Mouse (Mus musculus): ENCODE results near the gene Pi4k2a. TPM values are rescaled to one million over a fixed set of nuclear protein-coding genes. Genes with fewer than 3 reads are reported as not detected.

Gene Pi4k2a
- polyA plus RNA-seq, 1 experiment from 2014 or later, result 27.8 TPM

DNA sequence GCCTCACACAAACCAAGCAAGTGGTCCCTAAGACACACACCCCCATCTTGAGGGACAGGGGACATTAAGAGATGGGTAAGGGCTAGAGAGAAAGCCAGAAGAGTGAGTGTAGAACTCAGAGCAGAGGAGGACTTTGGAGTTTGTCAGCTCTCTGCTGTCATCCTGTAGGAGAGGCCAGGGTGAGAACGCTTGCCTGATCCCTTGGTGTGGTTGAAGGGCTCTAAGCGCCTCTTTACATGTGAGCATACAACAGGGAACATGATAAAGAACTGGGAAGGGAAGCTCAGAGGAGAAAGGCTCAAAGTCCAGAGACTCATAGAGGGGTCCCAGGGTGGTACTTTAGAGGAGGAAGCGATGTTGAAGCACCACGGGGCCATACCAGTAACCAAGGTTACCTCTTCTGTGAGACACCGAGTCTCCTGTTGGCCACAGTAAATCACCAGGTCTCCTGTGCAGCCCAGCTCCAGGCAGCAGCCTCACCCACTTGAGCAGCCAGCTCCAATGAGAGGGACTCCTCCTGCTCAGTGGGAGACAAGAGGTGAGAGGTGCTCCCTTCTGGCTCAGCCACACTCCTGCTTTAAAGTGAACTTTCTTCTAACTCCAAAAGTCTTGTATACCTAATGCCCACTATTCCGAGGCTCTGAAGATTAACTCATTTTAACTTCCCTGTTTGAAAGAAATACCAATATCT is 33.4 kb upstream of the Pi4k2a start:
- Histone ChIP-seq H3K4me3 (ENCODE audit: low read depth, low read length) (no peak overlapping the region), H3K27ac (ENCODE audit: low read length) (no peak overlapping the region), H3K36me3 (ENCODE audit: control insufficient read depth, insufficient read depth, low read length) (no peaks in the 10 kb centered on the region), H3K4me2 (ENCODE audit: low read length) (no peak overlapping the region), H3K4me1 (ENCODE audit: control insufficient read depth, insufficient read depth, low read length) (no peaks in the 10 kb centered on the region), H3K9me3 (replicated peaks; ENCODE audit: control insufficient read depth, low read length, poor library complexity, severe bottlenecking) (no peaks in the 10 kb centered on the region), H3K9ac (ENCODE audit: low read depth, low read length) (no peak overlapping the region), H3K27me3 (ENCODE audit: control insufficient read depth, insufficient read depth, low read depth, low read length) (no peaks in the 10 kb centered on the region)
- WGBS, result 88% methylated on average over 6 of the region's 6 CpGs
- no peak for ATAC-seq

GRCm38 (mm10) chr19:42058426-42058825 is 31.8 kb upstream of the Pi4k2a start:
- Histone ChIP-seq H3K4me1 (ENCODE audit: control insufficient read depth, insufficient read depth, low read length) (no peaks in the 10 kb centered on the region), H3K9me3 (replicated peaks; ENCODE audit: control insufficient read depth, low read length, poor library complexity, severe bottlenecking) (no peaks in the 10 kb centered on the region)
- 72% methylated on average over 7 of the region's 7 CpGs for WGBS

GRCm38 (mm10) chr19:42061443-42061842 is 28.8 kb upstream of the Pi4k2a start:
- Histone ChIP-seq H3K4me3 (ENCODE audit: low read depth, low read length) (no peak overlapping the region), H3K4me1 (ENCODE audit: control insufficient read depth, insufficient read depth, low read length) (no peaks in the 10 kb centered on the region), H3K36me3 (ENCODE audit: control insufficient read depth, insufficient read depth, low read length) (no peaks in the 10 kb centered on the region), H3K9me3 (replicated peaks; ENCODE audit: control insufficient read depth, low read length, poor library complexity, severe bottlenecking) (no peaks in the 10 kb centered on the region), H3K4me2 (ENCODE audit: low read length) (no peak overlapping the region), H3K9ac (ENCODE audit: low read depth, low read length) (no peak overlapping the region), H3K27ac (ENCODE audit: low read length) (no peak overlapping the region), H3K27me3 (ENCODE audit: control insufficient read depth, insufficient read depth, low read depth, low read length) (no peaks in the 10 kb centered on the region)
- no peak for ATAC-seq
- 94% methylated on average over 7 of the region's 7 CpGs for WGBS

More at GRCm38 (mm10) chr19:42058426-42058825, 31.8 kb upstream of the Pi4k2a start:
- no peak overlapping the region for H3K4me3 ChIP-seq (ENCODE audit: low read depth, low read length)
- H3K27ac ChIP-seq (ENCODE audit: low read length), result no peak overlapping the region
- no peak for ATAC-seq
- no peak overlapping the region for H3K4me2 ChIP-seq (ENCODE audit: low read length)
- H3K9ac ChIP-seq (ENCODE audit: low read depth, low read length), result no peak overlapping the region
- H3K36me3 ChIP-seq (ENCODE audit: control insufficient read depth, insufficient read depth, low read length), result no peaks in the 10 kb centered on the region
- H3K27me3 ChIP-seq (ENCODE audit: control insufficient read depth, insufficient read depth, low read depth, low read length), result no peaks in the 10 kb centered on the region

DNA sequence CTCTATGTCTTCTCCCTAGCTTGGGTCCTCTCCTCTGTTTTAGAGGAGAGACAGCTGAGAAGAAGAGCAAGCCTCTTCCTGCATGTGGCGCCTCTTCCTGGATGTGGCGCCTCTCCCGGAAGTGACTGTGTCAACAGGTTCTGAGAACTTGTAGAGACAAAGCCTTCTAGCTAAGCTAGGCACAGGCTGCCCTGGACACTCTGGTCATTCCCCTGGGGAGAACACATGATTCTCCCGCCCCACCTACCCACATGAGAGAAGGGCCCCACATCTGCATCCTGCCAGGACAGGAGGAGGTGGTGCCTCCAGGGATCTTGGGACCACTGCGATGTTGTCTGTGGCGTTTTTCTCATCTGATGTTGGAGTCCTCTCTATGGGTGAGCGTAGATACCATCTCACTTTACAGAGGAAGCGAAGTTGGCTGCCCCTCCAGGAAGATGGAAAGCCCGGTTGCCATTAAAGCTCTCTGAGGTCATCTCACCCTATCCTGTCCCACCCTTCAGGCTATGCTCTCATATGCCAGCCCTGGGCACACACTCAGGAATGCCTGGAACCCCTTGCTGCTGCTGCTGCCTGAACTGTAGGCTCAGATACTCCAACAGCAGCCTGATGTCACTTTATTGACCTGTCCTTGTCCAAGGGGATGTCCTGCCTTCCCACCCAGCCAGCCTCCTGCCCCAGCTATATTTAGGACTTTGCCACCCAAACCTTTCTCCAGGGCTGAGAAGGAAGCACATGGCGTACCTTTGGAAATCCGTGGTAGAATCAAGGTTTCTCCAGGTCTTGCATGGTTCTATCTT is 21.6 kb upstream of the Pi4k2a start:
- no peak for ATAC-seq
- H3K4me2 ChIP-seq (ENCODE audit: low read length), result no peak overlapping the region
- no peak overlapping the region for H3K9ac ChIP-seq (ENCODE audit: low read depth, low read length)
- H3K4me1 ChIP-seq (ENCODE audit: control insufficient read depth, insufficient read depth, low read length), result no peaks in the 10 kb centered on the region
- H3K27me3 ChIP-seq (ENCODE audit: control insufficient read depth, insufficient read depth, low read depth, low read length), result no peaks in the 10 kb centered on the region
- no peaks in the 10 kb centered on the region for H3K36me3 ChIP-seq (ENCODE audit: control insufficient read depth, insufficient read depth, low read length)
- no peak overlapping the region for H3K4me3 ChIP-seq (ENCODE audit: low read depth, low read length)
- H3K27ac ChIP-seq (ENCODE audit: low read length), result no peak overlapping the region
- H3K9me3 ChIP-seq (replicated peaks; ENCODE audit: control insufficient read depth, low read length, poor library complexity, severe bottlenecking), result no peaks in the 10 kb centered on the region
- 86% methylated on average over 11 of the region's 11 CpGs for WGBS

- Histone ChIP-seq H3K27ac (ENCODE audit: low read length) (no peak overlapping the region), H3K9me3 (replicated peaks; ENCODE audit: control insufficient read depth, low read length, poor library complexity, severe bottlenecking) (no peaks in the 10 kb centered on the region), H3K36me3 (ENCODE audit: control insufficient read depth, insufficient read depth, low read length) (no peaks in the 10 kb centered on the region), H3K4me3 (ENCODE audit: low read depth, low read length) (no peak overlapping the region), H3K27me3 (ENCODE audit: control insufficient read depth, insufficient read depth, low read depth, low read length) (no peaks in the 10 kb centered on the region), H3K4me2 (ENCODE audit: low read length) (no peak overlapping the region), H3K4me1 (ENCODE audit: control insufficient read depth, insufficient read depth, low read length) (no peaks in the 10 kb centered on the region), H3K9ac (ENCODE audit: low read depth, low read length) (no peak overlapping the region)
- 55% methylated on average over 6 of the region's 6 CpGs for WGBS
- ATAC-seq, result no peak
Observed at GRCm38 (mm10) chr19:42069241-42069525, 21.1 kb upstream of the Pi4k2a start.

DNA sequence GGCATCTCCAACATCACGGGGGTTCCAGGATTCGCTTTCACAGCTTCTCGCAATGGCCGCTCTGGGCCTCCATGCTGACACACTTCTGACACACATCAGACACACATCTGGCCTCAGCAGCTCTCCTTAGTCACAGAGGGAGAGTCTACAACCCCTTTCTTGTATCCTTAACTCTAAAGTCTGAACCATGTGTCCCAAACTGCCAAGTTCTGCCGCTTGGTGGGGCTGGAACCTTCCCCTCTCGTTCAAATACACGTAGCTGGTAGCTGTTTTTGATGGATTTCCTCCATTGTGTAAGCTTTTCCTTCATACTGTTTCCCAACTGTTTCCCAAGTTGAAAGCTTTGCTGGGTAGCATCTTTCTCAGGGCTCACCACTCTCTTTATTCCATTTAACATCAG is 19.0 kb upstream of the Pi4k2a start:
- Histone ChIP-seq H3K9me3 (replicated peaks; ENCODE audit: control insufficient read depth, low read length, poor library complexity, severe bottlenecking) (no peaks in the 10 kb centered on the region), H3K9ac (ENCODE audit: low read depth, low read length) (no peak overlapping the region), H3K36me3 (ENCODE audit: control insufficient read depth, insufficient read depth, low read length) (peaks cover 17% of the 10 kb centered on the region), H3K27me3 (ENCODE audit: control insufficient read depth, insufficient read depth, low read depth, low read length) (no peaks in the 10 kb centered on the region), H3K4me3 (ENCODE audit: low read depth, low read length) (no peak overlapping the region), H3K27ac (ENCODE audit: low read length) (no peak overlapping the region), H3K4me1 (ENCODE audit: control insufficient read depth, insufficient read depth, low read length) (no peaks in the 10 kb centered on the region), H3K4me2 (ENCODE audit: low read length) (no peak overlapping the region)
- 81% methylated on average over 7 of the region's 7 CpGs for WGBS
- ATAC-seq, result no peak

- peaks cover 17% of the 10 kb centered on the region for H3K36me3 ChIP-seq (ENCODE audit: control insufficient read depth, insufficient read depth, low read length)
- WGBS, result 80% methylated on average over 15 of the region's 15 CpGs
- no peak overlapping the region for H3K4me3 ChIP-seq (ENCODE audit: low read depth, low read length)
- no peak for ATAC-seq
- no peak overlapping the region for H3K4me2 ChIP-seq (ENCODE audit: low read length)
- no peak overlapping the region for H3K27ac ChIP-seq (ENCODE audit: low read length)
- no peaks in the 10 kb centered on the region for H3K27me3 ChIP-seq (ENCODE audit: control insufficient read depth, insufficient read depth, low read depth, low read length)
- no peaks in the 10 kb centered on the region for H3K9me3 ChIP-seq (replicated peaks; ENCODE audit: control insufficient read depth, low read length, poor library complexity, severe bottlenecking)
- H3K4me1 ChIP-seq (ENCODE audit: control insufficient read depth, insufficient read depth, low read length), result no peaks in the 10 kb centered on the region
- H3K9ac ChIP-seq (ENCODE audit: low read depth, low read length), result no peak overlapping the region
Observed at GRCm38 (mm10) chr19:42071886-42072608, 18.2 kb upstream of the Pi4k2a start.

DNA sequence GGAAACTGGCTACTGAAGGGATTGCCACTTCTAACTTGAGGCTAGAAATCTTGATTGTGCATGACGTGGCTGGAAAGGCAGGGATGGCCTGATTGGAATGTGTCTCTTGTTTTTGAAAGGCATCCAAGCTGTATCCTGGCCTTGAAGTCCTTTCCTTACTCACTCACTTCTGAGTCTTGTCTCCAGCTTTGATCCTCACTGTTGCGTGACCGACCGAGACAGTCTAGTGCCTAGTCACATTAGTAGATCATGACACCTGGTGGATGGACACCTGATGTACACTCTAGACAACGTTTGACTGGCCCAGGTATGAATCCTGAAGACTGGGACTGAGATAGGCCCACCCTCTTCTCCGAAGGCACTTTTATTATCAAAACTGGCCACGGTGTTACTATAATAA is 17.5 kb upstream of the Pi4k2a start:
- H3K36me3 ChIP-seq (ENCODE audit: control insufficient read depth, insufficient read depth, low read length), result peaks cover 22% of the 10 kb centered on the region
- no peak overlapping the region for H3K4me2 ChIP-seq (ENCODE audit: low read length)
- H3K9me3 ChIP-seq (replicated peaks; ENCODE audit: control insufficient read depth, low read length, poor library complexity, severe bottlenecking), result no peaks in the 10 kb centered on the region
- no peaks in the 10 kb centered on the region for H3K27me3 ChIP-seq (ENCODE audit: control insufficient read depth, insufficient read depth, low read depth, low read length)
- no peaks in the 10 kb centered on the region for H3K4me1 ChIP-seq (ENCODE audit: control insufficient read depth, insufficient read depth, low read length)
- no peak overlapping the region for H3K27ac ChIP-seq (ENCODE audit: low read length)
- 81% methylated on average over 7 of the region's 7 CpGs for WGBS
- no peak overlapping the region for H3K9ac ChIP-seq (ENCODE audit: low read depth, low read length)
- H3K4me3 ChIP-seq (ENCODE audit: low read depth, low read length), result no peak overlapping the region
- no peak for ATAC-seq

DNA sequence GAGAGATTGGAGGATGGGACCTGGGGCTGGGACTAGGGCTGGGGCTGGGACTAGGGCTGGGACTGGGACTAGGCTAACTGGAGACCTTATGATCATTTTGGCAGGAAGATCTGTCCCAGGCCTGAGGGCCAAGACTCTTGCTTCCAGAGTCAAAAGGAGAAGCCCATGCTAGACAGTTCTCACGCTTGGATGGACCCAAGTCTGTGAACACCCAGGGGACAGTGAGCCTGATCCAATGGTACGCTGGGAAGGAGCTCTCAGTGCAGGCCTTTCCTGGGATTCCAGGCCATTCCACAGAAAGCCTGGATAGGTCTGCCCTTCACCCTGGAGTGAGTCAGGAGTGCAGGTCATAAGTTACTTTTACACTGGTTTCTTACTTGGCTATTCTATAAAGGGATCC is 15.2 kb upstream of the Pi4k2a start:
- no peaks in the 10 kb centered on the region for H3K27me3 ChIP-seq (ENCODE audit: control insufficient read depth, insufficient read depth, low read depth, low read length)
- no peak overlapping the region for H3K9ac ChIP-seq (ENCODE audit: low read depth, low read length)
- no peak overlapping the region for H3K4me3 ChIP-seq (ENCODE audit: low read depth, low read length)
- no peaks in the 10 kb centered on the region for H3K4me1 ChIP-seq (ENCODE audit: control insufficient read depth, insufficient read depth, low read length)
- no peak for ATAC-seq
- H3K9me3 ChIP-seq (replicated peaks; ENCODE audit: control insufficient read depth, low read length, poor library complexity, severe bottlenecking), result no peaks in the 10 kb centered on the region
- peaks cover 28% of the 10 kb centered on the region for H3K36me3 ChIP-seq (ENCODE audit: control insufficient read depth, insufficient read depth, low read length)
- WGBS, result 87% methylated on average over 2 of the region's 2 CpGs
- H3K4me2 ChIP-seq (ENCODE audit: low read length), result no peak overlapping the region
- H3K27ac ChIP-seq (ENCODE audit: low read length), result no peak overlapping the region
